Mouse (Mus musculus) right cerebral cortex, postnatal 36 days (tissue): ENCODE data around the gene Stoml1.

Experiments used
- DNase-seq, 2 experiments: peaks; one replicate each; pipeline ENCODE4 v3.0.0; 2022; ENCODE audit warnings: low spot score in 2 of 2, mixed read lengths in 1 of 2

Gene Stoml1

DNA sequence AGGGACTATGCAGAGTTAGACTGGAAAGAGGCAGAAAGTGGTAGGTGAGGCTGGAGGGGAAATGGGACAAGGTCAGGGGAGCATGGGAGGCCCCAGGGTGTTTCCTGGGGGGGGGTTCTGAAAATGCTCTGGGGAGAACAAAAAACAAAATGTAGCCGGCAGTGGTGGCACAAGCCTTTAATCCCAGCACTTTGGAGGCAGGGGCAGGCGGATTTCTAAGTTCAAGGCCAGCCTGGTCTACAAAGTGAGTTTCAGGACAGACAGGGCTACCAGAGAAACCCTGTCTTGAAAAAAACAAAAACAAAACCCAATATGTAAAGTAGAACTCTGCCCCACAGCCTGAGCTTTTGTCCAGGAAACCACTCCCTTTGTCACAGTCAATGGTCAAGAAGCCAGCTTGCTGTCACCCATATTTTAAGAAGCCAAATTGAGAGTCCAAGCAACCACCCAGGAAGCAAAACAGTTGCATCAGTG, 19.1 kb downstream of the Stoml1 start:
- DNase-seq, result no peak

DNA sequence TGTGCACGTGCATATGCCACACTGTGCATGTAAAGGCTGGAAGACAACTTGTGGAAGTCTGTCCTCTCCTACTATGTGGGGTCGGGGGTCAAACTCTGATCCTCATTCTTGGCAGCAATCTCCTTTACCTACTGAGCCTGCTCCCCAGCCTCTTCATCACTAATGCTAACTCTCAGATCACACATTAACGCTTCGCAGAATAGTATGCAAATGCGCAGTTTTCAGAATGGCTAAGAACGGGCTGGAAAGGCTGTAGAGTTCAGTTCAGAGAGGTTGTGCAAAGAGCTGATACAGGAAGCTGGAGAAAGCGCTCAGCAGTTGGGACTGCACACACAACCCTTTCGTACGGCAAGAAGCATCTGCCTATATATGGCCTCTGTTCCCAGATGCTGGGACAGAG, 19.9 kb downstream of the Stoml1 start:
- no peak for DNase-seq

DNA sequence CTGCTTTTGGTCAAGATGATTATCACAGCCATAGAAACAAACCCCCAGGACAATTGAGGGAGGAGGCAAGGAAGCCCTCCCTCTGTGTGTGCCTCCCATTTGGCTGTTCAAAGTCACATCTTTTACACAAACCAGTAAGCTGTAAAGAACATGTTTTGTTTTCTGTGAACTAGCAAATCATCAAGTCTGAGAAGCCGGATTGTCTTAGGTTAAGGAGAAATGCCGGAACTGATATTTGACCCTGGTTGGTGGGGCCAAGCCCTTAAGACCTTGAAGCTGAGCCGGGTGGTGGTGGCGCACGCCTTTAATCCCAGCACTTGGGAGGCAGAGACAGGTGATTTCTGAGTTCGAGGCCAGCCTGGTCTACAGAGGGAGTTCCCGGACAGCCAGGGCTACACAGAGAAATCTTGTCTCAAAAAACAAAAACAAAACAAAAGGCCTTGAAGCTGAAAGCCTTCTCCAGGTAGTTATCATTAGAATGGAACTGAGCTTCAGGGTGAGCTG, 21.2 kb downstream of the Stoml1 start:
- DNase-seq, result no peak

DNA sequence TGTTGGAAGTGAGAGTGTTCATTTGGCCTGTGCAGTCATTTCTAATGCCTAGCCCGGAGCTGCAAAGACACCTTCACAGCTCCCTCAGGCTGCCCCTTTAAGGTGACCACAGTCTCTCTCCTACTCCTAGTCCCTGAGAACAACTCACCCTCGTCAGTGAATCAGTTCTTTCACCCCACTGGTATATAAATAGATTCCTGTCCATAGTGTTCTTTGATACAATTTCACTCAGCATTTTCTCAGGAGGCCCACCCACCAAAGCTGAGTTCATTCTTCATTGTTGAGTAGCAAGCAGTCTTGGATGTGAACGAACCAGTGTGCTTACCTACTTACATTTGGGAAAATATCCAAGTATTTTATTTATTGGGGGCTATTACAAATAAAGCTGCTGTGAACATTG, 21.7 kb downstream of the Stoml1 start:
- no peak for DNase-seq

DNA sequence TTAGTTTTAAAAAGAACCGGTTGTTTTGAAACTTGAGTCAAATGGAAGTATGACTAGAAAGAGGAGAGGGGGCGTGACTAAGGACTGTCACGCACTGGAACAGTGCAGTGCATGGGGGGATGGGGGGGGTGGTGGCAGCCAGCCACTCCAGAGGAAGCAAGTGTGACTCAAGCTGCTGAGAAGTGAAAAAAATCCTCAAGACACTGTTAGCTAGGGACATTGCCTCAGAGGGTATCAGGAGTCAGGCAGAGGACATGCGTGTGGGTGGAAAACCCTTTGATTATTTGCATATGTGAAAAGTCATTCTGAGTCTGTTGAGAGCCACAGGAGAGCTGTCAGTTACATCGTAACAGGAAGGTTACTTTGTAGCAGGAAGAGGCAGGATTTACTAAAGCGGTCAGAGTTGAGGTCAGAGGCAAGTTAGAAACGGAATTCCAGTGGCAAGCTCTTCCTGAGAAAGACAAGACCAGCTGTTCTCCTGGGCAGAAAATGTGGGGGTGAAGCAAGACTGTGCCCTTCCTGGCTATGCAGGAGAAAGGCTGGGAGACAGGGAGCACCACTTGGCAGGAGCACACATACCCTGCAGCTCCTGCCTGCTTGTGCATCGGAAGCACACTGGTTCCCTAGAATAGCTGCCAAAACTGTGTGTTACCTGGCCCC, 22.3 kb downstream of the Stoml1 start:
- no peak for DNase-seq

DNA sequence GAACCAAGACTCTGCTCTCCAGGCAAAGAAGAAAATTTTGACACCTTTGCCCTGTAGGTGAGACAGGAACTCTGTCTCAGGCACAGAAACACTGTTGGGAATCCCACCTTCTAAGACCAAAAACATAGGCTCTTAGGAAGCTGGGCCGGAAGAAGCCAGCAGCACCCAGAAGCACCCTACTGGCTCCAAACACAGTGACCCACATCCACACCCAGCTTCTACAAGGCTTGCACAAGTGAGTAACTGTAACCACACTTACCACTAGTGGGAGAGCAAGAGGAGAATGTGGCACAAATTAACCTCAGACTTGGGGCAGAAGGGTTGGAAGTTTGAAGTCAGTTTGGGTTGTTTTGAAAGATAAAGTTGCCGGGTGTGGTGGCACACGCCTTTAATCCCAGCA, 22.8 kb downstream of the Stoml1 start:
- no peak for DNase-seq

DNA sequence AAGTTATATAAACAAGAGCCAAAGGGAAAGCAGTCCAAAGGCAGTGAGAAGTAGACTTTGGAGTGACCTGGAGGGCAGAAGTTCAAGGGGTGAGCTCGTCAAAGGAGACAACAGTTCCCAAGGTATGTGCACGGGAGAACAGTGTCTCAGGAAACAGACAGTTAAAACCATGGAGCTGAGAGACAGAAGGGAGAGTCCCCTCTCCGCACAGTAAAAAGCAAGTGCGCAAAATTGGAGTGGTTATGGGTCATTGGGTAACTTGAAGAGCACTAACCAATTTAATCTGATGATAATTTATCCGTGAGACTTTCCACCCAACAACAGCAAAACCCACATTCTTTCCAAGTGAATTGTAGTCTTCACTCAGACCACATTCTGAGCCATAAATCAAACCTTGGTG, 23.4 kb downstream of the Stoml1 start:
- no peak for DNase-seq

DNA sequence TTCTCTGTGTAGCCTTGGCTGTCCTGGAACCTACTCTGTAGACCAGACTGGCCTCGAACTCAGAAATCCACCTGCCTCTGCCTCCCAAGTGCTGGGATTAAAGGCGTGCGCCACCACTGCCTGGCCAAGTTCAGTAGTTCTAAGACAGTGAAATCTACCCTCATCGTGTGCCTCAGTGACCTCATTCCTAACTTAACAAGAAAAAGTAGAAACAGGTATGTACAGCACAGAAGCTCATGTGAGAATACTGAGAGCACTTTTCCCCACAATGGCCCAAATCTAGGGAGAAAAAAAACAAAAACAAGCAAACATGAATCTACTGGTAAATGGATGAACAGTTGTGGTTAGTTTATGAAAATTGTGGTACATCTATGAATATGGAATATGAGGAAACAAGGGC, 25.3 kb downstream of the Stoml1 start:
- DNase-seq, result no peak

DNA sequence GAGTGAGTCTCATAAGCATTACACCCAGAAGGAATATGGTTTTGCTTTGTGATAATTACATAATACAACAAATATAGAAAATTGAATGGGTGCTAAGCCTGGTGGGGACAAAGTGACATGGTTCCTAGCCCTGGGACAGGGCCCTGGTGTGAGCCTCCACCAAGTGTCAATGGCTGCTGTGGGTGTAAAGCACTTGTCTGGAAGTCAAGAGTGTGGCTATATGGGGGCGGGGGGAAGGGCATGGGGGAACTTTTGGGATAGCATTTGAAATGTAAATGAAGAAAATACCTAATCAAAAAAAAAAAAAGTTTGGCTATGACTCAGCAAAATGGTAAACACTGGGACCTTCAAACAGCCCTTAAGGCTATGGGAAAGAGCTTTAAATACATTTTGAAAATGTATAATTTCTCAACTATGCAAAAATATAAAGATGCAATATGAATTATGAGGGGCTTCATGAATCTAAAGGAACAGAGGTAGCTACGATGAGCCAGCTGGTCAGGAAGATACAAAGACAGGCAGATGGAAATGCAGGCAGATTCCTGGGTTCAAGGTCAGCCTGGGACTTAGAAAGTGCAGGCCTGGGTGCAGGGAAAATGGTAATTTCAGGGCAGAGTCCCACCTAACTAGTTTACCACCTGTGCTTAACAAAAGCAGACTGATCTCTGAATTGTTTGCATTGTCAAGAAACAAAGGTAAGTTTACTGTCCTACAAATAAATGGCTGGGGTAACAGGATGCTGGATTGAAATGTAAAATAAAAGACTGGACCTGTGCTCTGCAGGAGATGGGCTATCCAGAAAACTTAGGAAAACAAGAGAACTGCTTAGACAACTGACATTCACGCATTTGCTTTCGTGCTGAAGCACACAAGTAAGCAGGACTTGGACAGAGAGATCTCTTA, 26.1 kb downstream of the Stoml1 start:
- no peak for DNase-seq

DNA sequence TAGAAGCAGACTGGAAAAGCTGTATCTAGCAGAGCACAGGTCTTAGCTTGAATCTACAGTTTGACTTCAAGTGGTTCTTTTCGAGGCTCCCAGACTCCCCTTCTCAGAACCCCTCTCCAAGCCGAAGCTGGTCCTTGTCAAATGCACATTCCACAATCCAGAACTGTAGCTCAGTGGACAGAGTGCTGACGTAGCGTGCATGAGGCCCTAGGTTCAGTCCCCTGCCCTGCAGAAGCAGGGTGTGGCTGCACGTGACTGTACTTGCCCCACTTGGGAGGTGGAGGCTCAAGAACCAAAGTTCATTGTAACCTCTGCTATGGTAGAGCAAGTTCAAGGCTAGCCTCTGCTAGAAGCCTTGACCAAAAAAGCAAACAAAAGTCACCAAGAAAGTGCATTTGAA, 26.8 kb downstream of the Stoml1 start:
- no peak for DNase-seq

DNA sequence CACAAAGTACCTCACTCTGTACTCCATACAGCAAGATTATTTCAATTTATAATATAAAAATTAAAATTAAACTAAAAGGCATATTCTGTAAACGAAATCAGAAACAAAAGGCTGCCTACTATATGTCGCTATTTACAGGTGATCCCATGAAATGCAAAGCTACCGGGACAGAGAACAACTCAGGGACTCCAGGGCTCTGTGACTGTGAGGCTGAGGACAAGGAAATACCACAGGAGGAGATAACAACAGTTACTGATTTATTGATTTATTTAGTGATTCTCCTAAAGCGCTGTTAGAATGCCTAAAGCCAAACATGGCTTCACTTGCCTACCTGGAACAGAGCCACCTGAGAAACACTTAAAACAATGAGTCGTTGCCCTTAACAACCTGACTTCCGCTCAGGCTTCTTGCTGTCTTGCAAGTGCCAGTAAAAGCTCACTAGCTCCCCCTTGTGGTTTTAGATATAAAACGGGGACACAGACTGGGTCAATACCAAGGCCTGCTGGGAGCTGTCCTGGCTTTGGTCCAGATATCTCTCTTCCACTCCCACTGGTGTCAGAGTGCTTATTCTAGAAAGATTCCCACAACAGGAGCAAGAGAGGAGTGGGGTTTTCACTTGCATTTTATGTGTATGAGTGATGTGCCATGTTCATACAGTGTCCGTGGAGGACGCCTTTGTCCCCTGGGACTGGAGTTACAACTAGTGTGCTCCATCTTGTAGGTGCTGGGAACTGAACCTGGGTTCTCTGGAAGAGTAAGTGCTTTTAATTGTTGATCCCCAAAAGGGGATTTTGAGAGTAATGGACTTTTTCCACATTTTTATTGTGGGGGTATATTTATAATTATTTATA, 27.5 kb downstream of the Stoml1 start:
- DNase-seq, result peak; percentile 26 to 40

DNA sequence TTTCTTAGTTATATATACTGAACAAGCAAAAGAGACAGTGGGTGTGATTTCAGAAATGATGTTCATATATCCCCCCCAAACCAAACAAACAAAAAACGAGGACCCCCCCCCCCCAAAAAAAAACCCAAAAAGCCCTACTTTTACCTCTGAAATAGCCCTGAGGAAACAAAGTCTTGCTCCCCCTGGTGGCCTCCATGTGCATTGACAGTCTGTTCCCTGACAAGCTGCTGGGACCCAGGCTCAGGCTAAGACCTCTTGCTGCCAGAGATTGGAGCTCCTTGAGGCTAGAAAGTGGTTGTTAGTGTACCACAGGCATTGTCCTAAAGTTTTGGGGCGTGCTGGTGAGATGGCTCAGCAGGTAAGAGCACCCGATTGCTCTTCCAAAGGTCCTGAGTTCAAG, 28.6 kb downstream of the Stoml1 start:
- DNase-seq, result no peak

DNA sequence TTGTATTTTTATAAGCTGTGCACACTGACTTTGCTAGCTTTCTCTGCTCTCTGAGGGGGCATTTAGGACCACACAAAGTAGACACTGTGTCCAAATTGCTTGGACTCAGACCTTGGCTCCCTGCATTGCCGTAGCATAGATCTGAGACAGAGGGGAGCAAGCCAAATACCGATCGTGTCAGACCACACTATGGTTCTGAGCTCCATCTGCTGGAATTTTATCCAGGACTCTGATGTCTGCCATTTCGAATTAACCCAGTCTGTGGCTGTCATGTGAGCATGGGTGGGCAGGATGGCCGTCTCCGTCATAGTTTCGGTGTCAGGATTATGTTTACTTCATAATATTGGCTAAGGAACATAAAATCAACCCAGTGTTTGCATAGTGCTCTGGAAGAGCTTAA, 30.5 kb downstream of the Stoml1 start:
- DNase-seq, result no peak

DNA sequence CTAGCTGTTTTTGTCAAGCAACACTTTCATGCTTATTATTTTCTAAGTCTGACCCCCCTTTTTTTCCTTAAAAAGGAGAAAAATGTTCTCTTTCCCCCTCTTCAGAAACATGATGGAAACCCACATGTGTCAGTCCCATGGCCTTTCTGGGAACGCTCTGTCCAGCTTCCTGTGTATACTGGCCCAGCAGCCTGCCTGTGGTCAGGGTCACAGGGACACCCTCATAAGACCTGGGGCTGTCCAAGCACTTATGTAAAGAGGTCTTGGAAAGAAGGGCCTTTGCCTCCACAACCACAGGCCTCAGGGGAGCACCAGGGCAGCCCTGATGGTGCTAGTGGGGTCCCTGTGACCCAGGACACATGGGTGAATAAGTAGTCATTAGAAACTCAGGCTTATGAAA, 36.1 kb downstream of the Stoml1 start:
- no peak for DNase-seq

DNA sequence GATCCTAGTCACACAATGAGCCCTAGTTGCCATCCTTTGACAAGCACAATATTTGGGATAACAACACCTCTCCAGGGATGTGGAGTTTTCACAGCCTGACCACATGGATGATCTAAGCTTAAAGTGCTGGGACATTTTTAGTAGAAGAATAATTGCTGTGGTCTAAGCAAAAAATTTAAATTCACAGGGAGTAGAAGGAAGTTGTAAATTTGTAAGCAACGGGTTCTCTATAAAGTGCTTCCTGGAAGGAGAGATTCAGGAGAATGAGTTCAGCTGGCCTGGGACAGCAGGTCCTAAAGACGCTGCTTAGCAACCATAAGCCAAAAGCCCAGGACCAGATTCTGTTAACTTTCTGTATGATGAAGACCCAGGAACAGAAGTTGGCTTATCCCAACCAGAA, 36.9 kb downstream of the Stoml1 start:
- no peak for DNase-seq

DNA sequence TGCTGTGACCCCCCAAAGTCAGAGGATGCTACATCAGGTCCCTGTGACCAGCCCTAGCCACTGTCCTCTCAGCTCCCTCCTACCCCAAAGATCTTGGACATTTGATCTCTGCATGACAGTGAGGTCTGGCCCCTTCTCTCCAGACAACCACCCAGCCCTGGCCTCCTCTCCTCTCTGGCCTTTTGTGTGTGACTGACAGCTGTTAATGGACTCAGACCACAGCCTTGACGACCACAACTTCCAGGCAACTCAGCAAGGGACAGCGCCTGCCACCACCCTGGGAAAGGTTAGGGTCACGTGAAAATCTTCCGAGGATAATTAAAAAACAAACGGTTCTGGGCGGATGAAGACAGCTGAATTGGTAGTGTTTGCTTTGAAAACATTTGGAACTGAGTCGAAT, 41.6 kb downstream of the Stoml1 start:
- no peak for DNase-seq

DNA sequence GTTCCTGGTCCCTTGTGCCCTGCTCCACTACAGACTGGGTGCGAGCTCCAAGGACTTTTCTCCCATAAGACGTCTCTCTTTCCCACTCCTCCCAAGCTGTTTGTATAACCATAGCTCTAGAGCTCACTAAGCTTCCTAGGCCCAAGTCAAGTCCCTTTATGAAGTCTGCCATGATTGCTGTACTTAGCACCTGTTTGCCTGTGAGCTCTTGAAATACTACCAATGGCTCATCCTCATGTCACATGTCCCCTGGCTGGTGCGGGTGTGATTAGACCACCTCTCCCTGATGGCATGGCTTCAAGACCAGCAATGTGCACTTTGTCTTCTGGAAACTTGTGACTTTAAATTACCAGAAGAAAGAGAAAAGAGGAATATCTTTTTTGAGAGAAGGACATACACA, 42.4 kb downstream of the Stoml1 start:
- DNase-seq, result no peak

DNA sequence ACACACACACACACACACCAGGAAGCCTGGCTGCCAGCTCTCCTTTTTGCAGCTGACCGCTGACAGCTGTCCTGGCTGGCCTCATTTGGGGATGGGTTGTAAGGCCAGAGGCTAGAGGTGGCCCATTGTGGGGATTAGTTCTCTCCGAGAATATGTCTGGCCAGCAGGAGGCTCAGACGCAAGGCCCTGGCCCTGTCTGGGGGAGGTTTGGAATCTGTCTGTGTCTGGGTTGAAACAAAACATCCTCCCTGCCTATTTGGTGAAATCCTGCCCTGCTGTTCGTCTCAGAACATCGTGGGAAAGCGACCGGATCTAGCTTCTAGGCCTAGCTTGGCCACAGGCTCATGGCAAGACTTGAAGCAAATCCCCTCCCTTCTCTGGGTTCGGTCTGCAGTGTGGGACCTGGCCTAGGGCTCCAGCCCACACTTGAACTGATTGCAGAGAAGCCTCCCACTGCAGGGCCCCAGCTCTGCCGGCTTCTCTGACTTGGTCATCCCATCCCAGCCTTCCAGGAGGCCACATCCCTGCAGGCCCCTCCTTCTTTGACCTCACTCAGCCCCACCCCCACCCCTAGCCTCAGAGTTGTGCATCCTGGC, 42.9 kb downstream of the Stoml1 start:
- DNase-seq, result no peak

DNA sequence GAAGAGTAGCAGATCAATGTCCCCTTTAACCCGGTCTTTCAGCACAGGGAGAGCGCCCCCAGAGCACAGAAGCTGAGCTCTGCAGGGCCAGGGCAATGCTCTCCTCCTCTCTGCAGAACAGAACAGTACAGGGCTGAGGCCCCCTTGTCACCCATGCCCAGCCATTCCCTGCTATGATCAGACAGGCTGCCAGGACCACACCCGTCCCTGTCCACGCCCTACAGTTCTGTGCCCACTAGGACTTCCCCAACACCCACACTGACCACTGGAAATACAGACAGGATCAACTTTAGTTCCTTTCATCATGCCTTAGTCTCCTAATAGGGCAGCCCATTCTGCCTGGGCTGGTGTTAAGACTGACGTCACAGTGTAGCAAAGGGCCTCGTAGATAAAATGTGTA, 44.1 kb downstream of the Stoml1 start:
- no peak for DNase-seq

DNA sequence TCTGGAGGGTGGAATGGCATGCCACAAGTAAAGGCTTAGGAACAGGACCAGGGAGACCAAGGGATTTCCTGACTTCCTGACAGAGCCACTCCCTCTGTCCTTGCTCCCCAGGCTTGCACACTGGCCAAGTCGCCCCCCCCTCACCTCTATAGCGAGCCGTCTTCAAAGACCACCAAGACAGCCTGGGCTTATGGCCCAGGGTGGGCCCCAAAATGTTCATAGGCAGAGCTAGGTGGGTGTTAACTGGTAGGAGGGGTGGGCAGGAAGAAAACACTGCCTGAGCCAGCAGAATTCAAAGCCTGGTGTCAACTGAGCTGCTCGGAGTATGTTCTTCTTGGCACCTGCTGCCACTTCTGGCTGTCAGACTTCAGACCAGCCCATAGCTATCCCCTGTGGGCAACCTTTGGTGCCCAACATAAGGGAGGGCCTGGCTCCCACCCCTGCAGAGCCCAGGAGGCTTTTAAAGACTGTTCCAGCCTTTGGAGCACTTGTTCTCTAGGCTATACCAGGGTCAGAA, 45.1 kb downstream of the Stoml1 start:
- no peak for DNase-seq

DNA sequence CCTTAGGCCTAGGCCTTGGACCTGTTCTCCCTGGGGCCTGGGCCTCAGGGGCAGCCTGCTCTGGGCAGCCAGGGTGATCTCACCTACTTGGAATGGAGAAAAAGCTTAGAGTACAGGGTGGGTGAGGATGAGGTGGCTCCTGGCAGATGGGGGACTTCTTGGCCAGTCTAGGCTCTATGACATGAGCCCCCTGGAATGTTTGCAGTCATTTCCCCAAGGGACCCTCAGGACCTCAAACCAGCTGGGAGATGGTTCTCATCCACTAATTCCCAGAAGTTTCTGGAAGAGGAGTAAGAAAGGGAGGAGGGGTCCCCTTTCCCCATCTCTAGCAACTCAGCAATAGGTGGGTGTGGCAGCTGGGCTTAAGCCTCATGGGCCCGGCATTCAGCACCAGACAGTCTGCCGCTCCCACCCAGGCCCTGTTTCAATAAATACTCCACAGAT, 46.4 kb downstream of the Stoml1 start:
- DNase-seq, result no peak
